Mouse (Mus musculus) cerebellum, postnatal 10 days (tissue): ENCODE measurements at regions not wholly inside any gene's neighbourhood (a gene's known extent, or its start where the extent isn't known, plus 50 kb on each side); places are given as distances from the start of the nearest gene placed in this dataset.

ENCODE experiments used
- DNase-seq, 2 experiments: peaks; one replicate each; pipeline ENCODE4 v3.0.0; 2021; ENCODE audit warnings: mixed read lengths in 2 of 2

DNA sequence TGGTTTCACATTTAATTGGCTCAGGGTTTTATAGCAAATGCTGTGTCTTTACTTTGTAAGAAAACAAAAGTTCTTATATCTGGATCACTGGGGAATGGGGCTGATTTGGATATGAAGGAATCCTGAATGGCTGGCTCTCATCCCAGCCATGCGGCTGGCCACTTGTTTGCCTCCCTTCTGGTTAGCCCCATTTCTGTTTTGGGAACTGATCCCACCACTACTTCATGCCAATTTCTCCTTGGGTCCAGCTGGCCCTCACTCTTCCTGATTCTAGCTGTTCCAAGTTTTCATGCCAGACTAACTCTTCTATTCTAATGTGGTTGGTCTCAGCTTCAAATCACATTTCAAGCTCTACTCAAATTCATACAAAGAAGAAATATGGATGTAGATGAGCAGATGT, 5319.6 kb downstream of the 9330182O14Rik start:
- peak; percentile 95 to 96 for DNase-seq

DNA sequence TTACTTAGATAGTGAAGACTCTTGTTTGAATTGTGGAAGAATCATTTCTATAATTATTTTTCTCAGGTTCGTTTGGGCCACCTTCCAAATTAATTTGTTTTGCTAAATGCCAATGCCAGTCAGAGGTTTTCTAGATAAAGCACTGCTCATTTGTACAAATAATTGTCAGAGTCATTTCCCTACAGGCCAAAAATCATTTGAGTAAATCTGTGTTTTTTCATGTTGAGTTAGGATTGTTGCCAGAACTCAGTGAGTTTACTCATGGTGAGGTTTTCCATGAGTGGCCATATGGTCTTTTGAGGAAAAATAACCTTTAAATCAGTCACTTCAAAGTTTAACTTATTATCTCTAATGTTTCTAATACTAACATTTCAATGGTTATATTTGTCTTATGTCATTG, 5336.3 kb downstream of the 9330182O14Rik start:
- peak in 1 of 2 experiments; percentile 42 for DNase-seq

DNA sequence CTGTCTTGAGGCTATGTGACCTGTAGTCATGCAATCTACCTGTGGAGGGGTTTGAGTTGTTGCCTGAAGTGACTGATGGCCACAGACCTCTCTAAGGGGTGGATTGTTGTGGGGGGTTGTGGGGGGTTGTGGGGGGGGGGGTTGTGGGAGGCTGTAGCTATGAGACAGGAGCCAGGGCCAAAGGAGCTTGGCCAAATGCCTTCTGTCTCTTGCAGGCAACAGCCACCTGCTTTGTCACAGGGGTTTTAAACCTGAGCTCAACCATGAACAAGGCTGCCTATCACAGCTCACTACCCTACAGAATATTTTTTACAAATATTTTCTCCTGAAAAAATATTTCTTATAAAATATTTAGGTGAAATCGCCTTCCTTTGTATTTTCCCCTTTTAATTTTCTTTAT, 5339.0 kb downstream of the 9330182O14Rik start:
- peak; percentile 47 to 65 for DNase-seq

DNA sequence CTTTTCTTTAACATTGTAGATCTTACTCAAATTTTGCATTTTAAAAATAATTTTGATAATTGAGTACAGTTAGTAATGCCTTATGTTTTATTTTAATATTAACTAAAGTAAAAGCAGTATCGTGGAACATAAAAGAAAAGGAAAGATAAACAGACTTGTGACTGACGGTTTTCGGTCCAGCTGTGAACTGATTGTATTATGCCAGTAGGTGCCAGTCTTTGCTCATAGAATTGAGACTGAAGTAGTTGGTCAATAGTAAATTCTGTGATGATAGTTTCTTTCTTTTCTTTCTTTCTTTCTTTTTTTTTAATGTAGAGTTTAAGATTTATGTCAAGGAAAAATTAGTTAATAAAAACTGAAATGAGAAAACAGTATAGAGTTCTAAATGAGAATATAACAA, 5376.1 kb downstream of the 9330182O14Rik start:
- DNase-seq = peak; percentile 6 to 14
